Mouse (Mus musculus): Measurements from ENCODE around the gene Cped1.

DNA sequence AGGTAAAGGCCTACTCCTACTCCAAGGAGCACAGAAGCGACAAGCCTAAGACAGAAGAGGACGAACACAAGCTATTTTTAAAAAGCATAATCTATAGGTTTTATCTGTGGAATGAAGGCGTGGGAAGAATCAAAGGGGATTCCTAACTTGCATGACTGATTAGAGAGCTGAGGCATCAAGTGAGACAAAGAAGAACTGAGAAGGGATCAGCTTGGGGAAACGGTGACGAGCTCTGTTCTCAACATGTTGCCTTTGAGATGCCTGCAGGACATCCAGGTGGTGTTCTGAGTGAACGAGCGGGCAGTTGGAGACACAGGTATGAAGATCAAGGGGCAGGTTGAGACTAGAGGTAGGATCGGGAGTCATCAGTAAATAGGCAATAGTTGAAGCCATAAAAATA lies 257.6 kb downstream of the Cped1 start:
- TF ChIP-seq CTCF (IDR thresholded peaks at IDR 0.05; ENCODE audit: low read depth) (no peak), EP300 (IDR thresholded peaks at IDR 0.05; ENCODE audit: low read depth) (no peak)
